Mouse (Mus musculus): Measurements from ENCODE around the gene BC035044. TPM values are rescaled to one million over a fixed set of nuclear protein-coding genes. Genes with fewer than 3 reads are reported as not detected.

BC035044 gene
- polyA plus RNA-seq (2017; shearing (Covaris generic)) = 4.9 TPM

GRCm38 (mm10) chr6:128890948-128891355 is at the start of gene BC035044:
TSS of gene BC035044 (minus strand) at chr6:128891126.

GRCm38 (mm10) chr6:128934081-128934480 is 43.2 kb upstream of the BC035044 start, which contains the start of gene Clec2g:
TSS of gene Clec2g (plus strand) at chr6:128934381.

GRCm38 (mm10) chr6:128887091-128887790 is 3.7 kb downstream of the BC035044 start, which contains the start of gene Clec2i:
TSS of gene Clec2i (plus strand) at chr6:128887588.

GRCm38 (mm10) chr6:128826132-128826531 is 64.8 kb downstream of the BC035044 start, which contains the start of the genes Gm44511 and Klrb1b:
TSS of gene Gm44511 (minus strand) at chr6:128826315.
TSS of gene Klrb1b (minus strand) at chr6:128826331.

Other genes with a start within 250 kb of the BC035044 start
- not detected for gene Clec2h, start 228.7 kb downstream of the BC035044 start, polyA plus RNA-seq (2017; shearing (Covaris generic))
- not detected for gene Klrb1, start 168.1 kb downstream of the BC035044 start, polyA plus RNA-seq (2017; shearing (Covaris generic))
- gene Klrb1c, start 101.9 kb downstream of the BC035044 start, polyA plus RNA-seq (2017; shearing (Covaris generic)) = 3.7 TPM
- gene Gm44511, start 64.8 kb downstream of the BC035044 start, polyA plus RNA-seq (2017; shearing (Covaris generic)) = not detected
- not detected for gene Klrb1b, start 64.8 kb downstream of the BC035044 start, polyA plus RNA-seq (2017; shearing (Covaris generic))
- gene Clec2i, start 3.5 kb downstream of the BC035044 start, polyA plus RNA-seq (2017; shearing (Covaris generic)) = 119 TPM
- gene Clec2g, start 43.3 kb upstream of the BC035044 start, polyA plus RNA-seq (2017; shearing (Covaris generic)) = not detected
- 3.6 TPM for gene Klrb1f, start 154.8 kb upstream of the BC035044 start, polyA plus RNA-seq (2017; shearing (Covaris generic))
- gene Clec2e, start 209.8 kb upstream of the BC035044 start, polyA plus RNA-seq (2017; shearing (Covaris generic)) = not detected